Mouse (Mus musculus): ENCODE measurements around the gene Tmigd3. TPM values are rescaled to one million over a fixed set of nuclear protein-coding genes. Genes with fewer than 3 reads are reported as not detected.

Gene Tmigd3
- polyA plus RNA-seq, 1 experiment from 2014 or later: 0.13 TPM

DNA sequence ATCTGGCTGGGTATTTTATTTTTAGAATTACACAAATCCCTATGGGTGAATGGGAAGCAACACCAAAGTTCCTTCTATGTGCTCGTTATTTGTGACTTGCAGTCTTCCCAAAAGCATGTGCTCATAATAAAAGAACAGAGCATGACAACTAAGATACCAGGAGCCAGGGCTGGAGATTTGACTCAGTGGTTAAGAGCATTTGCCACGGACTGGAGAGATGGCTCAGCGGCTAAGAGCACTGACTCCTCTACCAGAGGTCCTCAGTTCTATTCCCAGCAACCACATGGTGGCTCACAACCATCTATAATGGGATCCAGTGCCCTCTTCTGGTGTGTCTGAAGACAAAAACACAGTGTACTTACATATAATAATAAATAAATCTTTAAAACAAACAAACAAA lies 26.1 kb downstream of the Tmigd3 start:
- no peak overlapping the region for H3K27ac ChIP-seq (ENCODE audit: low read depth)
- no peak overlapping the region for H3K4me2 ChIP-seq (ENCODE audit: low read depth, low read length)
- TF ChIP-seq EP300 (IDR thresholded peaks at IDR 0.05; ENCODE audit: low read depth) (no peak), CTCF (IDR thresholded peaks at IDR 0.05; ENCODE audit: low read depth) (no peak)
- no peaks in the 10 kb centered on the region for H3K9me3 ChIP-seq (ENCODE audit: low read length)
- H3K27me3 ChIP-seq (ENCODE audit: insufficient read depth, low read length): no peaks in the 10 kb centered on the region
- peaks cover 34% of the 10 kb centered on the region for H3K4me1 ChIP-seq (ENCODE audit: insufficient read depth)
- no peak overlapping the region for H3K4me3 ChIP-seq (ENCODE audit: low read depth, low read length)
- 81% methylated on average over 3 of the region's 3 CpGs for WGBS (ENCODE audit: insufficient replicate concordance)
- no peaks in the 10 kb centered on the region for H3K36me3 ChIP-seq (replicated peaks; ENCODE audit: insufficient read depth, low read length)
- no peak overlapping the region for H3K9ac ChIP-seq (replicated peaks)
- no peak for ATAC-seq
- no peak for DNase-seq

DNA sequence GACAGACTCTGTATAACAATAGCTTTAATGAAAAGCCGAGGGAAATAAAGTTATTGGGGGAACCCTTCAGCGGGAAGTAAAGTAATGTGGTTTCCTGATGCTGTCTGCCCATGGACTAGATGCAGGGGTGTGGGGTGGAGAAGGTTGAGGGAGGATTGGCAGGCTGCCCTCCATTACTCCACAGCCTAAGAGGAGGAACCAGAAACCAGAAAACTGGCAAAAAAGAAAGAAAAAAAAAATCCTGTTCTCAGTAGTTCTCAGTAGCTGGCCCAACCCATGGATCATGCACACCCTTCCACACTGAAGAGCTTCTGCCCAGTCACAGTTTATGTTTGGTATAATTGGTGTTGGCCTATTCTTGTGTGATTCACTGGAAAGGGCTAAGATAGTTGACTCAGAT lies 27.6 kb downstream of the Tmigd3 start:
- no peak overlapping the region for H3K4me2 ChIP-seq (ENCODE audit: low read depth, low read length)
- H3K9me3 ChIP-seq (ENCODE audit: low read length): no peaks in the 10 kb centered on the region
- no peaks in the 10 kb centered on the region for H3K36me3 ChIP-seq (replicated peaks; ENCODE audit: insufficient read depth, low read length)
- H3K27ac ChIP-seq (ENCODE audit: low read depth): no peak overlapping the region
- peaks cover 21% of the 10 kb centered on the region for H3K4me1 ChIP-seq (ENCODE audit: insufficient read depth)
- DNase-seq (no peak), ATAC-seq (no peak)
- no peak overlapping the region for H3K4me3 ChIP-seq (ENCODE audit: low read depth, low read length)
- H3K9ac ChIP-seq (replicated peaks): no peak overlapping the region
- TF ChIP-seq CTCF (IDR thresholded peaks at IDR 0.05; ENCODE audit: low read depth): no peak
- no peak for TF ChIP-seq EP300 (IDR thresholded peaks at IDR 0.05; ENCODE audit: low read depth)
- H3K27me3 ChIP-seq (ENCODE audit: insufficient read depth, low read length): no peaks in the 10 kb centered on the region
- WGBS (ENCODE audit: insufficient replicate concordance): 23% methylated on average over 2 of the region's 2 CpGs

DNA sequence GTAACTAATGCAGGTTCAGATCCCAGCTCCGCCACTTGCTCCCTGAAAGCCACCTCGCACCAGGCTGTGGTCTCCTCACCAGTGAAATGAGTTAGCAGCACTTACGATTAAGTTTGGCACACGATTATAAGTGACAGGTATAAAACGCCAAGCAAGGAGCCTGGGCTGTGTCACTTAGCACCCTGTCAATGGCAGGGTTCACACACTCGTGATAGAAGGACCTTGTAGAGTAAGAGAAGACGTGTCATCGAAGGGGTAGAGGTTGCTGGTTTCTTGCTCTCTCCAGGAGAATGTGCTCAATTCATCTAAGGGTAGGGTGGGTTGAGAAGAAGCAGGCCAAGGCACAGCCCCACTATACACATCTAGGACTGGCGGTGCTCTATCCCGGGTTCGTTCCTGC lies 28.2 kb downstream of the Tmigd3 start:
- H3K4me2 ChIP-seq (ENCODE audit: low read depth, low read length): no peak overlapping the region
- H3K27me3 ChIP-seq (ENCODE audit: insufficient read depth, low read length): no peaks in the 10 kb centered on the region
- no peak overlapping the region for H3K27ac ChIP-seq (ENCODE audit: low read depth)
- H3K36me3 ChIP-seq (replicated peaks; ENCODE audit: insufficient read depth, low read length): no peaks in the 10 kb centered on the region
- TF ChIP-seq EP300 (IDR thresholded peaks at IDR 0.05; ENCODE audit: low read depth): no peak
- no peak for TF ChIP-seq CTCF (IDR thresholded peaks at IDR 0.05; ENCODE audit: low read depth)
- DNase-seq (no peak), ATAC-seq (no peak)
- no peaks in the 10 kb centered on the region for H3K9me3 ChIP-seq (ENCODE audit: low read length)
- WGBS (ENCODE audit: insufficient replicate concordance): 85% methylated on average over 11 of the region's 11 CpGs
- peaks cover 16% of the 10 kb centered on the region for H3K4me1 ChIP-seq (ENCODE audit: insufficient read depth)
- H3K9ac ChIP-seq (replicated peaks): no peak overlapping the region
- H3K4me3 ChIP-seq (ENCODE audit: low read depth, low read length): no peak overlapping the region

DNA sequence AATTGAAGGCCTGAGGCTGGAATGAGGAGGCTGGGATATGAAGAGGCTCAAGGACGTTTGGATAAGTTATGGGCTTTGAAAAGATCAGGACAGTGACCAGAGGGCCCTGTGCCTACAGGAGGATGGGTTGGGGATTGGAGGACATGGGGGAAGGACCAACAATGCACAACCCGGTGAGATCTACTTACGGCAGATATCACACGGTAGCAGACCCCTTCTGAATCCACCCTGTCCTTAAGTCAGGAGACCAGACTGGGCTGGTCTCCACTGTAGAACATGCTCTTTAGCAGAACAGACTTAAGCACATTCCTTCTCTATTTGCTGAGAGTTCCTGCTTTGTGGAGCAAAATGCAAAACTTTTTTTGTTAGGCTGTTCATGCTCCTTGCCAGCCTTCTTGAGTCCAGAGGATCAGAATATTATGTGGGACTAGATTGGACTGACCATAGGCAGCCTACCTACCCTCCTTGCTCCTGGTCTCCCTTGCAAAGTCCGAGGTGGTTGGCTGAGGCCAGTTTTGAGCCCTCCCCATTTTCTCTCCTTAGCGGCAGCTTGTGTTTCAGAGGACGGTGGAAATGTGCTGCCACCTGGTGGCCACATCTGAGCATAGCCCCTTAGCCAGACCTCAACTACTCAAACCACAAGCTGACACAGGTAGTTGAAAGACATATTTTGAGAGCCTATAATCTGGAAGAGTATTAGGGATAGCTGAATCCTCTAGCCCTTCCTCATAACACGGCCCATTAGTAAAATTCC lies 28.9 kb downstream of the Tmigd3 start:
- H3K9me3 ChIP-seq (ENCODE audit: low read length): no peaks in the 10 kb centered on the region
- H3K36me3 ChIP-seq (replicated peaks; ENCODE audit: insufficient read depth, low read length): no peaks in the 10 kb centered on the region
- TF ChIP-seq EP300 (IDR thresholded peaks at IDR 0.05; ENCODE audit: low read depth) (no peak), CTCF (IDR thresholded peaks at IDR 0.05; ENCODE audit: low read depth) (peak; percentile 97)
- no peak overlapping the region for H3K9ac ChIP-seq (replicated peaks)
- WGBS (ENCODE audit: insufficient replicate concordance): 41% methylated on average over 8 of the region's 8 CpGs
- ATAC-seq (peak; percentile 39), DNase-seq (peak; percentile 88)
- H3K27ac ChIP-seq (ENCODE audit: low read depth): no peak overlapping the region
- H3K27me3 ChIP-seq (ENCODE audit: insufficient read depth, low read length): no peaks in the 10 kb centered on the region
- peaks cover 14% of the 10 kb centered on the region for H3K4me1 ChIP-seq (ENCODE audit: insufficient read depth)
- no peak overlapping the region for H3K4me3 ChIP-seq (ENCODE audit: low read depth, low read length)
- no peak overlapping the region for H3K4me2 ChIP-seq (ENCODE audit: low read depth, low read length)

DNA sequence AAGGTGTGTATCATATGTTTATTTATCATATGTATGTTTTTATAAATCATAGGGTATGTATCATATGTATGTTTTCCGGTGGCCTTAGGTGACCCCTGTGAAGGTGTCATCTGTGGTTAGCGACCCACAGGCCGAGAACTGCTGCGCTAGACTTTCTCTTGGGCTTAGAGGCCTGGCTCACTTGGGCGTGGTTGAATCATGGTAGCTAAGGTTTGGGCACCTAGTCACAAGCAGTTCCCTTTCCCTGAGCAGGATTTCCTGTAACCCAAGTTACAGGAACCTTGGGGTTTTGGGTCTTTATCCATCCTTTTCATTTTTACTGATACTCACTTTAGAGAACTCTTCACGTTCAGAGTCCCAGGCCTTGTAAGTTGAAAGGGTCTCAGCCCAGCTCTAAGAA lies 29.6 kb downstream of the Tmigd3 start:
- TF ChIP-seq EP300 (IDR thresholded peaks at IDR 0.05; ENCODE audit: low read depth): no peak
- TF ChIP-seq CTCF (IDR thresholded peaks at IDR 0.05; ENCODE audit: low read depth): no peak
- Histone ChIP-seq H3K4me2 (ENCODE audit: low read depth, low read length) (no peak overlapping the region), H3K4me1 (ENCODE audit: insufficient read depth) (peaks cover 7% of the 10 kb centered on the region), H3K36me3 (replicated peaks; ENCODE audit: insufficient read depth, low read length) (no peaks in the 10 kb centered on the region), H3K27ac (ENCODE audit: low read depth) (no peak overlapping the region), H3K27me3 (ENCODE audit: insufficient read depth, low read length) (no peaks in the 10 kb centered on the region), H3K9me3 (ENCODE audit: low read length) (no peaks in the 10 kb centered on the region), H3K4me3 (ENCODE audit: low read depth, low read length) (no peak overlapping the region), H3K9ac (replicated peaks) (no peak overlapping the region)
- DNase-seq (no peak), ATAC-seq (no peak)
- WGBS (ENCODE audit: insufficient replicate concordance): 54% methylated on average over 6 of the region's 6 CpGs

DNA sequence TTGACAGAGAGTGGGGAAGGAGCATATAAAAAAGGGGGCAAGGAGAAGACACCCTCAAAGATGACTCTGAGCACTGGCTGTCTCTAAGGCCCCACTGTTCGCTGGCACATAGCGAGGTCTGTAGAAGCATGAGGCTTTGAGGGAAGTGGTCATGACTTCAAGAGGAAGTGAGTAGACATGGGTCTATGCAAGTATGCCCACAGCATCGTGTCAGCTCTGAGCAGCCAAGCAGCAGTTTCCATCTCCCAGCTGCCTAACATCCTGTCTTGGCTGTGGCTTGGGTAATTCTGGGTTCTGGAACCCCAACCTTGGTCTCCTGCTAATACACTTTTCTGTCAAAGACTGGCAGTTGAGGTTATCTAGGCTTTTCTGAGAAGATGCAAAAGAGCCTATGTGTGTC lies 30.0 kb downstream of the Tmigd3 start:
- 44% methylated on average over 3 of the region's 3 CpGs for WGBS (ENCODE audit: insufficient replicate concordance)
- ATAC-seq (peak; percentile 65), DNase-seq (no peak)

More for the DNA sequence above, 30.0 kb downstream of the Tmigd3 start:
- no peak for TF ChIP-seq EP300 (IDR thresholded peaks at IDR 0.05; ENCODE audit: low read depth)
- no peak overlapping the region for H3K4me3 ChIP-seq (ENCODE audit: low read depth, low read length)
- no peaks in the 10 kb centered on the region for H3K27me3 ChIP-seq (ENCODE audit: insufficient read depth, low read length)
- H3K4me1 ChIP-seq (ENCODE audit: insufficient read depth): peaks cover 5% of the 10 kb centered on the region
- H3K4me2 ChIP-seq (ENCODE audit: low read depth, low read length): no peak overlapping the region
- no peak overlapping the region for H3K9ac ChIP-seq (replicated peaks)
- no peaks in the 10 kb centered on the region for H3K9me3 ChIP-seq (ENCODE audit: low read length)
- no peak overlapping the region; the same call in 1 of the 2 replicates for H3K27ac ChIP-seq (ENCODE audit: low read depth)
- no peaks in the 10 kb centered on the region for H3K36me3 ChIP-seq (replicated peaks; ENCODE audit: insufficient read depth, low read length)

Measured in liver, postnatal 0 days (tissue).